Mouse (Mus musculus) adrenal gland, postnatal 14 days (tissue): ENCODE results near the gene Fance. TPM values are rescaled to one million over a fixed set of nuclear protein-coding genes. Genes with fewer than 3 reads are reported as not detected.
"Not testable (repeated sequence)": the region's sequence is repeated elsewhere in the genome, so short reads cannot be mapped to it uniquely, and the experiment has no call there.

Source experiments
- DNase-seq: peaks from one replicate; pipeline ENCODE4 v3.0.0; 2021; ENCODE audit warnings: mixed read lengths
- total RNA-seq: library from RNA; stranded (reverse); gene quantifications from 2 replicates; pipeline ENCODE4 v1.2.3, GENCODE M21; 2021

The Fance gene
- total RNA-seq, 1 experiment from 2014 or later: 20.5 TPM

DNA sequence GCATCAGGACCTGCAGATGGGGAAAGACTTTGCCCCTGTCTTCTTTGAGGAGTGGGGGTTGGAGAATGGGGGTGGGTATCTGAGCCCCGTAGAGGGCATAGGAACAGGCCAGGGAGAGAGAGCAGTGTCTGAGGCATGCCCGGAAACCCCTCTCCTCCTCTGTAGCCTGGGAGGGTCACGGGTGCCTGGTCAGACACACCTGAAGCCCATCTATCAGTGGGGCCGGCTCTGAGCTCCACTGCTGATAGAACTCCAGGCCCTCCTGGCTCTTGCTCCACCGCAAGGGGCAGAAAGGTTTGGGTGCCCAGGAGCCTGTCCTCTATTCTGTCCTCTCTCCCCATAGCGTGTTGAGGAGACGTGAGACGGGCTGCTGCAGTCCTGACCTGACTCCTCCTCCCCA is 12.4 kb downstream of the Fance start:
- DNase-seq: no peak

DNA sequence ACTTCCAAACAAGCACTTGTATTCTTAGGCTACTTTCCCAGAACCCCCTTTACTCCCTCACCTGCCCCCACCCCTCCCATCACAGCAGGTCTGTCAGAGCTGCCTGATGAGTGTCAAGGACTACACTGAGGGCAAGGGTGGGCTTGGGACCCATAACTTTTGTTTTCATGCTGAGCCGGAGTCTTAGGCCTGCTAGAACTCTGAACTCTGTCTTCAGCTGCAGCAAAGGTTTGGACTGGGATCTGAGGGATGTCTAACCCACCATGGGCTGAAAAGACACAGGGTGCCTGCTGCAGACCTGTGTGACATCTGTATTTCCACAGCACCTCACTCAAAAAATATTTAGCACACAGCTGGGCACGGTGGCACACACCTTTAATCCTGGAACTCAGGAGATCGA is 13.6 kb downstream of the Fance start:
- no peak for DNase-seq

DNA sequence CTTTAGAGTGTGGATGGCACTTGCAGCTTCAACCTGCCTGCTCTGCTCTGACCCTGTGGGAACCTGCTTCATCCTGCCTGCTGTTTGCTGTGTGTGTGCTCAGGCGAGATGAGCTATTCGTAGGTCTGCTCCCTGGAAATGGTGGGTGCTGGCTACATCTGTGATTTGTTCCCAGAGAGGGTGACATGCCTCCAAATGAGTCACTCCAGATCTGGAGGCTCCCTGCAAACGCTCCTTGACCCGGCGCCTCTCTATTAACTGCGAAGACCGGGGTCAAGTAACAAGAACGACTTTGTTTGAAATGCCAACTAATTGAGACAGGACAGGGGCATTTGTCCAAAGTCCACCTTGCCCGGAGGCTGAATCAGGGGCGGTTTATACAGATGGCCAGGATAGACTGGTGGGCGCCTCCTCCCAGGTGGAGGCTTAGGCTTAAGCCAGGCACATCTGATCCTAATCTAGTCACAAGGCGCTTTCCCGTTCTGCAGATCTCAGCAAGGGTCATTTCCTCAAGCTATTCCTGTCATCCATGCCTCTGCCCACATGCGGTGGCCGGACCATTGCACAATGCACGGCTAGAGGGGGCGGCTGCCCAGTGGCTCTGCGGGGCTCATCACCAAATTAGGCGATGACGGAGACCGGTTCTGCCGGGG is 14.5 kb downstream of the Fance start:
- peak; percentile 70 for DNase-seq

DNA sequence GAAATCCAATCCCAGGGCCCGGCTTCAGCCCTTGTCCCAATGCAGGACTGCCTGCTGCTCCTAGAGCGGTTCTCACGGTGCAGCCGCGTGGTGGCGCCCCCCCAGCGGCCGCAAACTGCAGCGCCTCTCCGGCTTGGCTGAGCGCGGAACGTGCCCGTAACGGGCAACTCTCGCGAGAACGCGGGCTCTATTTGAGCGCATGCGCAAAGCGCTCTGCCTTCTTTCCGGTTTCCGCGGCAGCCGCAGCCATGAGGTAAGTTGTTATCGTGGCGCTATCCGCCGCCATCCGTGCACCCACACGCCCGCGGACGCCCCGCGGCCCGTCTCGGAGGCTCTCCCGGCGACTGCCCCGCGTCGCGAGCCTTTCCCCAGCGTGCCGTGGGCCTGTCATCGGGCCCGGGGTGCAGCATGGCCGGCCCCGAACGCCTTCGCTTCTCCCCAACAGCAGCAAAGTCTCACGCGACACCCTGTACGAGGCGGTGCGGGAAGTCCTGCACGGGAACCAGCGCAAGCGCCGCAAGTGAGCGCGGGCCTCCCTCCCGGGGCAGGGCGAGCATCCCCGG is 15.1 kb downstream of the Fance start, which contains the start of gene Rpl10a:
Gene Rpl10a (plus strand): TSS at position 106 of the 563 bp plus-strand sequence.
- DNase-seq: peak; percentile 98

DNA sequence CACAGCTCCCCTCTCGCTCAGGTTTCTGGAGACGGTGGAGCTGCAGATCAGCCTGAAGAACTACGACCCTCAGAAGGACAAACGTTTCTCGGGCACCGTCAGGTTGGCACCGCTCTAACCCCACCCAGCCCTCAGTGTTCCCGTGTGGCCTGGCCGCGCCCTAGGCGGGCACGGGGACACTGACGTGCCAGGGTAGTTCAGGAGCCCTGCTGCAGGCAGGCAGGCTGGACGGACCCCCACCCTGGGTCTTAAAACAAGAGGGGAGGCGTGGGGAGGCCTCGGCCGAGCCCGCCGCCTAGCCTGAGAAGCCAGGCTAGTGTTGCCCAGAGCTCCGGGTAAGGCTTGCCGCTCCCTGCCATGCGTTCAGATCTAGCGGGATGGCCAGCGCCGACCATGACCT is 15.6 kb downstream of the Fance start:
- no peak for DNase-seq

DNA sequence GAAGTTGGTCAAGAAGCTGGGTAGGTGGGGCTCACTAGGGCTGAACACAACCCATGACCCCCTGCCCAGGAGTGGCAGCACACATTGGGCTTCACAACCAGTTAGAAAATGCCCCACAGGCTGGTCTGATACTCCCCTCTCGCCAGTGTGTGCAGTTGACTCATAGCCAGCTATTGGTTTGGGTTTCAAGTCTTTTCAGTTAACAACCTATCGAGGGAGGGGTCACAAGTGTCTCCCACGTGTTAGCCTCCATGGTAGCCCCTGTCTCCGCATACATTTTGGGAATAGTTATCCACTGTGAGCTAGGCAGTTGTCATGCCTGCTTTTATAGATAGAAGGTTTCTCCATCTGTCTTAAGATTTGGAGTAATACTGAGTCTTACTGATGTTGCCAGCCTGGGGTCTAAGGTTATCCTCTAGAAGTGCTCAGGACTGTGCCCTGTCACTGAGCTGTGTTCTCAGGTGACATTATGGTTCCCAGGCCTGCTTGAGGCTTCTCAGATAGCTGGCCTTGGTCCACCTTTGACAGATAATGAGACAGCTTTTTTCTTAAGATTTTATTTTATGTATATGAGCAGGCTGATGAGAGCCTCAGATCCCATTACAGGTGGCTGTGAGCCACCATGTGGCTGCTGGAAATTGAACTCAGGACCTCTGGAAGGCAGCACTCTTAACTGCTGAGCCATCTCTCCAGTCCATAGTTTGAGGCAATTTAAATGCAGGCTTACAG is 16.3 kb downstream of the Fance start:
- no peak for DNase-seq

DNA sequence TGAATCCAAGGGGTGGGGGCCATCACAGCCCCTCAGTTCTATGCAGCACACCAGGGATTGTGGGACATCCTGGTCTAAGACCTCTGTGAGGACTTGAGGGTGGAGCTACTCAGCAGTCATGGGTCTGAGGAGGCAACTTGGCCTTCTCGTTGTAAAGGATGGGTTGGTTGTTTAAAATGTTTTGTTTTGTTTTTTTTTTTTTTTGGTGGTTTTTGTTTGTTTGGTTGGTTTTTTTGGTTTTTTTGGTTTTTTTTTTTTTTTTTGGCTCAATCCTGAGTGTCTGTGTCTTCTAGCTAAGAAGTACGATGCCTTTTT is 16.9 kb downstream of the Fance start:
- DNase-seq: no peak

DNA sequence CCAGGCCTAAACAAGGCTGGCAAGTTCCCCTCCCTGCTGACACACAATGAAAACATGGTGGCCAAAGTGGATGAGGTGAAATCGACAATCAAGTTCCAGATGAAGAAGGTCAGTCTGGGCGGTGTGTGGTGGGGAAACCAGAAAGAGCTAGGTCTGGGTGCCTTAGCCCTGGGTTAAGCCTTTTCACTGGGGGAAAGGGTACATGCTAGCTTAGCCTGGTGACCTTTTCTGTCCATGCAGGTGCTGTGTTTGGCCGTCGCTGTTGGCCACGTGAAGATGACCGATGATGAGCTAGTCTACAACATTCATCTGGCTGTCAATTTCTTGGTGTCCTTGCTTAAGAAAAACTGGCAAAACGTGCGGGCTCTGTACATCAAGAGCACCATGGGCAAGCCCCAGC is 17.3 kb downstream of the Fance start:
- not testable (repeated sequence) for DNase-seq

DNA sequence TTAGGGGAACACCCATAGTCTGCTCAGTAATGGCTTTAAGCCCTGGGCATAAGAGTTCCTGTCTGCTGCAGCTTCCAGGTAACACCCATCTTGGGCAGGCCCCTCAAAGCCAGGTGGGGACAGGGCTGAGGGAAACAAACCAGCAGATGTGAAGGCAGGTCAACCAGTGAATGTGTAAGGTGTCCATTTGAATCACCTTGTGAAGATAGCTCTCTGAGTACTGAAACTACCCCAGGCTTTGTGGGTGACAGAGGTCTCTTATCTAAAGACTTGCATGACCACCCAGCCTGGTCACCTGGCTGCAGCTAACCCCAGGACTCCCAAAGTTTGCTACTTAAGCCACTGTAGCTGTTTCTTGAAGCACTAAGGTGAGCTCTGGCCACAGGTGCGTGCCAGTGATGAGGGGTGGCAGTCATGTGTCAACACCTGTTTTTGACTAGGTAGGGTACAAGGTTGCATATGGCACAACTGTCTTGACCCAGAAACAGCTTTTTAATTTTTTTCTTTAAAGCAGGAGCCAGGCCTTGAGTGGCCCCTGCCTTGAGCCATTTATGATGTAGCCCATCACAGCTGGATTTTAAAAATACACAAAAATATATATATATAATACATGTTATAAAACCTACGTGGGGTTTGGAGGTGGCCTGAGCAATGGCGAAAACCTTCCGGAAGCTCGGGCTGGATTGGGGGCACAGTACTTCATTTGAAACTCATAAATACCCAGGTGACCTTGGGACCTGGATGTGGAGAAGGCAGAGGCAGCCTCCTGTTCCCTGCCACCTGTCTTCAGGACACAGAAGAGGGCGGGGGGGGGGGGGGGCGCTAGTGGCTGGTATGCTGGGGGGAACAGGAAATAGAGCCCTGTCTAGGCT is 18.2 kb downstream of the Fance start:
- no peak for DNase-seq

DNA sequence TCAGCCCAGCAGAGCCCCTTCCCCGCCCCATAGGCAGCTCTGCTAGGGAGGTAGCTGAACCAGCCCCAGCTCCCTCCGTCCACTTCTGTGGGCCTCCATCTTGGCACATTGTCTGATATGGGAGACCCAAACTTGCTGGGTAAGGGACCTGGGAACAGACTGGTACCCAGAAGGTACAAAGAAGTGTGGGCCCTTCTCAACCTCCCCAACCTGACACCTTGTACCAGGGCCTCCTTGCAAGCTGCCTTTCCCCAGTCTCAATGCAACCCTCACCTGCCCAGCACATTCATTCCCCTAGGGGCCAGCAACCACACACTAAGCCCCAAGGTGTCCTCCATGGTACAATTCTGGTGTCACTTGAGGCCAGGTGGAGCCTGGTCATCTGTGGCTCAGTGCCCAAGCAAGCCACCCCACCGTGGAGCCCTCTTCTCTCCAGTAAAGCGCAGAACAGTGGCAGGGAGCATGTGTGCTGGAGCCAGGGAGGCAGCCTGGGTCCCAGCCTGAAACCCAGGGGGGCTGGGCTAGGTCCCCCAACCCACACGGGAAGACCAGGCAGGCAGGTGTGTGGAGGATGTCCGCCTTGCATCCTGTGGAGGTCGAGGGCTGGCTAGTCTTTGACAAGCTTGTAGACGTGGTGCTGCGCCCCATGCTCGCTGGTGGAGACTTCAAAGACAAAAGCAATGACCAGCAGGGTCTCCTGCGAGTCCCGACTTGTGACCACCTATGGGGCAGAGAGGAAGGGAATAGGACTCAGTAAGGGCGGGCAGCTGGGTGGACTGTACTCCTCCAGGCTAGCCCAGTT is 19.0 kb downstream of the Fance start:
- no peak for DNase-seq

DNA sequence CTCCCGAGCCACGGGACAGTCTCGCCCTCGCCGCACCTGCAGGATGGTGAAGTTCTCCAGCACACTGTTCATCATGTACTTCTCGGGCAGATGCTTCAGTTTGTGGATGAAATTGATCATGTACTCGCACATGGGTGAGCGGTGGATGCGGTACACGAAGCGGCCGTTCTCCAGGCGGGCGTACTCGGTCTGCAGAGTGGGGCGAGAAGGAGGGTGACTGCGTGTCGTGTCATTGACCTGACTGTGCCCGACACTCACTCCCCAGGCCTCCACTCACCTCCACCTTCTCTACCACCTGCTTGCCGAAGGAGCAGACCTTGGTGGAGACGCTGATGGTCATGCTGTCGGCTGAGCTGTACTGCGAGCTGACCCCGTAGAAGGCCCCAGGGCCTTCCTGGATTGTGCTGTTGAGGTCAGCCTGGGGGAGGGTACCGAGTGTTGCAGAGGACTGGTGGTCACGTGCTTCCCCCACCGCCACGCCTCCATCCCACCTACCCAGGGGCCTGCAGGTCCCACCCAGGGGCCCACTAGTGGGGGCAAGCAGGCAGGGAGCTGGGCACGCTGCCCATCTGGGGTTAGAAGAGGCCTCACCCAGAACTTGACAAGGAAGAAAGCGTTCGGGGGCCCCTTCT is 19.7 kb downstream of the Fance start:
- DNase-seq: no peak

DNA sequence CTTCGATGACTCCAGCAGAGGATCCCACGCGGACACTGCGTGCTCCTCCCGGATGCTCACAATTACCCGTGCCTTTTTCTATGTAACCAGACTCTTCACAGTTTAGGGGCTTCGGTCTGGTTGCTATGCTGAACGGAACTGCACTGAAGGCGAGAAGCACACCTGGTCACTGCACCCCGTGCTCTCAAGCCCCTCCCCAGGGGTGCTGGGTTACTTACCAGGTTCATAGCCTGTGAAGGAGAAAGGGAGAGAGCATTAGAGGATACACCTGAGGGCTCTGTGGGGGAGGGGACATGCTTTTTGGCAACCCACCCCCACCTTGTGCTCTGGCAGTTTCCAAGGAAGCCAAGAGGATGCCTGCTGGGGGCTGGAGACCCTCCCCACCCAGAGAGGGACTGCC is 21.9 kb downstream of the Fance start:
- no peak for DNase-seq

DNA sequence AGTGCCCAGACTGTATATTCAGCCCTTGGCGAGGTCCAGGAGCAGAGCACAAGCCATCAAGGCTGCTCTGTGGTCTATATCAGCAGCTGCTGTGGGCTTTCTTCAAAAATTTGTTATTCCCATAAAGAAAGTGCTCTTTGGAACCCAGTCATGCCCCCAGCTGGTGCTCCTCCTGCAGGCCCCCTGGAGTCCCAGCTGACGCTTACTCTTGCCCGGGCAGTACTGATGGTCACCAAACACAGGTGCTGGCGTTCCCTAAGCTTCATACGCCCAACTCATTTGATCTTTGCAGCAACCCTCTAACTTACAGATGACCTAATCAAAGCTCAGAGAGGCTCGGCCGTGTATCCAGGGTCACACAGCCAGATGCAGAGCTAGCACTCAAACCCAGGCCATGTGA is 24.2 kb downstream of the Fance start:
- DNase-seq: no peak

DNA sequence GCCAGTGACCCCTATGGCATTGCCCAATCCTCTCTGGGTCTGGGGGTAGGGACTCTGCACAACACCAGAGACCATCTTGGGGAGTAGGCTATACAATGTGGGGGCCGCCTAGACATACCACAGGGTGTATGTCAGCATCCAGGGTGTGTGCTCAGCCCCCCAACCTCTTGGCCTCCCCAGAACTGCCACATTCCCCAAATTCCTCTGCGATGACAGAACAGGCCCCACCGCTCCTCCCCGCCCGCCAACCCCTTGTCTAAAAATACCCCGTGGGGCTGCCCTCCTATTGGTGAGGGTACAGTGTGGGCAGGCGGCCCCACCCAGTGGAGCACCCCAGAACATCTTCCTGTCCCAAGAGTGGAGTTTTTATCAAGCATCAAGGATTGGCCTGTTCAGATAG is 27.3 kb downstream of the Fance start:
- DNase-seq: no peak

DNA sequence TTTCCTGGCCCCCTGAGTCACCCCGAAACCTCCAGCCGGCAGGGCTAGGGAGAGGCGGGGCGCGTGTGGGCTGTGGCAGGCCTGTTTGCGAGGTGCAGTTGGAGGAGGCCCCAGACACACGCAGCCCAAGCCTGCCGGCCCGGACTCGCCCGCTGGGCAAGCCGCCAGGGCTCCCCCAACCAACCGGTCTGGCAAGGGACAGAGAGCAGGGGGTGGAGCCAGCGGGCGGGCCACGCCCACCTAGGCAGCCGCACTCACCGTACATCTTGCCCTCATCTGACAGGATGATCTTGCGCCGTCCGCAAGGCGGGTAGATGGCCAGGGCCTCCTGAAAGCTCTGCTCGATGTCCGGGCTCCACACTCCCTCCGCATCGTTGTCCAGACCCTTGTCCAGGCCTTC is 27.8 kb downstream of the Fance start:
- peak; percentile 90 for DNase-seq

DNA sequence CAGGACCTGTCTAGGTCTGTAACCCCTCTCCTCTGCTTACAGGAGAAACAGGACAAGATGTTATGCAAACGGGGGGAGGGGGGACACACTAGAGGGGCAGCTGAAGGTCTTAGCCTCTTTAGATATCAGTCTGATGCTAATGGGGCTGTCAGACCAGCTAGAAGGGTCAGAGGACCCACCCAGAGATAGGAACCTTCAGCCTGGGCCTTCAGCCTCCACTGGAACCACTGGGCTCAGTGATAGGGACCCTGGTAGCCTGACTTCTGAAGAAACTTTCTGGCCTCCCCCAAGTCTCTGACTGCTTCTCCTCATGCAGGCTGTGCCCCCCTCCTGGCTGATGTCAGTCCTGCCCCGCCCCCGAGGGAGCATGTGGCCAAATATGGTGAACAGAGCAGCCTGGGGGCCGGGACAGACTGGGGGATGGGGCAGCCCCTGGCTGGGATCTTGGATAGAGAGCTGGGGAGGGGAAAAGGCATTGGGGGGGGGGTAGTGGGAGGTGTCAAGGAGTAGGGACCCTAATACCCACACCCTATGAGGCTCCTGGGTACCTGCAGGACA is 30.8 kb downstream of the Fance start:
- DNase-seq: no peak

DNA sequence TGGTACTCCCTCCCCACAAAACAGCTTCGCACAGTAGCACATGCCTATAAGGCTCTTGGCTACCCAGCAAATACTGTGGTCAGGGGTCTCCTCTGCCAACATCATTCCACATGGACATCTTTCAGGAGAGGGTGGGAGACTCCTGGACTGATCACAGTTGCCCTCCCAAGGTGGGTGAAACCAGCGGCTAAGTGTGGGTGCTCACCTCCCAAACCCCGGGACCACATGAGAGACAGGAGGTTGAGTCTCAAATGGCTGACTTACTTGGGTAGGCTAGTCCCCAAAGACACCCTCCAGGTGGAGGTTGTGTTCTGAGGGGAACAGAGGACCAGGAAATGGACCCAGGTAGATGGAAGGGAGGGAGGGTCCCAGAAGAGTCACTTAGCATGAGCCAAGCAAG is 31.4 kb downstream of the Fance start:
- DNase-seq: no peak

DNA sequence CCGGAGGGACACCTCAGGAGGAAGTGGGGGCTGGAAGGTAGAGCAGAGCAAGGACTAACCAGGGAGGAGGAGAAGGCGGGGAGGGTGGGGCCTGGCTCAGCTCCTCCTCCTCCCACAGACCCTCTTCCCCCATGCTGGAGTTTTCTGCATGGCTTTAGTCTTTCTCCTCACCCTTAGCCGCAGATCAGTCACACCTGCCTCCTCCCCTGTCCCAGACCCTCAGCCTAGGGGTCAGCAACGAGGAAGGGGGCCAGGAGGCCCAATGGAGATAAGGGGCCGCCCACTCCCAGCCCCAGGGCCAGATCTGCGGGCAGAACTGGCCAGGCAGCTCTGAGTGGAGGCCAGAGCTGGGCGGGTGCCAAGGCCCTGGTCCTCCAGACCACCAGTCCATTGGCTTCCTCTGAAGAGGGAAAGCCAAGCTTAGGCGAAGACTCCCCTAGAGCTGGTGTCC is 32.0 kb downstream of the Fance start:
- no peak for DNase-seq

DNA sequence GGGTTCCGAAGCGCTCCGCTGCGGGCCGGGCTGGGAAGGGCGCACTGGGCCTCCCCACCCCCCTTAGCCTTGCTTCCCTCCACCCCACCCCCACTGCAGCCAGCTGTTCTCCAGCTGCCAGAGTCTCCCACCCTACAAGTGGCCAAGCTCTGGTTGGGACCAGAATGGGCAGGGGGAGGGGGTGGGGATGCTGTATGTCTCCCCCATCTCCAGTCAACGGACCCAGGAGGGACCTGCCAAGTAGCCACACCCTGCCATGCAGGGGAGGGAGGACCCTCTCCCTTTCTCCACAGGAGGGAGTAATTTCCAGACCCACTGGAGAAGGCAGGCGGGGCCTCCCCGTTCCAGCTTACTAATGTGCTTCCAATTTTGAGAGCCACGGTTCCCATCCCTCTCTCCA is 32.6 kb downstream of the Fance start:
- no peak for DNase-seq

DNA sequence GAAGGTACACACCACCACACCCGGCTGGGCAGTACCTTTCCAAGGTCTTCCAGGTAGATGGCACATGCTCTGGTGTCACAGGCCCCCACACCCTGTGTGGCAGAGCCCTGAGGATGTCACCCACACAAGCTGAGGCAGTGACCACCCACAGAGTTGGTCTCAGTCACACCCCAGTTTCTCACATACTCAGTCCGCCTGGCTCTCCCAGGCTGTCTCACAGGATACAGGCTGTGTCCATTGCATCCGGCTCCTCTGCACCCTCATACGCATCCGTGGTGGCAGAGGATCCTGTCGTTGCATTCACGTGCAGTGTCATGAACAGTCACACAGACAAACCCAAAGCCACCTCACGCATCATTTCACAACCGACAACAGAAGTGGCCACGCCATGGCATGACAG is 34.0 kb downstream of the Fance start:
- no peak for DNase-seq

DNA sequence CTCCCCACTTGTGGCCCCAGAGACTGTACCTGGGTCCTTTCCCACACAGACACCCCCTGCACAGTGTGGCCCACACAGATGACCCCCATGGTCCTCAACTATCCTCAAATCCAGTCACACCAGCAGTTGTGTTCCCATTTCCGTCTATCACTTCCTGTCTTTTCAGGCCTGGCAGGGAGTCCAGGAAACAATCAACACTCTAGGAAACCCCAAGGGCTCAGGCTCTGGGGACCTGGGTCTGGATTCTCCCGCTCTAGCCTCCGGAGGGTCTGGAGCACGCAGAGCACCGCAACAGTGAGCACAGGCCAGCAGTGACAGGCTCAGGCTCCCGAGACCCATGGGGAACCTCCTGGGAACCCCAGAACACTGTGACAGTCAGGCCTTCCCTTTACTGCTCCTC is 34.9 kb downstream of the Fance start:
- no peak for DNase-seq
